1 mouse cellular context compared by ENCODE assay signal in the genomic region with DNA sequence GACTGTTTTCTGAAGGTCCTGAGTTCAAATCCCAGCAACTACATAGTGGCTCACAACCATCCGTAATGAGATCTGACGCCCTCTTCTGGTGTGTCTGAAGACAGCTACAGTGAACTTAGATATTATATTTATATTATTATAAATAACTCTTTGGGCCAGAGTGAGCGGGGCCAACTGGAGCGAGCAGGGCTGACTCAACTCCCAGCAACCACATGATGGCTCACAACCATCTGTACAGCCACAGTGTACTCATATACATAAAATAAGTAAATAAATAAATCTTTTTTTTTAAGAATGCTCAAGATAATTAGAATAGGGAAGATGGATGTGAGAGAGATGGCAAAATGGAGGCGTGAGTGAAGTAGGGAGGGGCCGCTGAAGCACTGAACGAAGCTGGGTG. TPM values are rescaled to one million over a fixed set of nuclear protein-coding genes. Genes with fewer than 3 reads are reported as not detected.
"Had no signal": no experiment of that assay in that cellular context is flagged by ENCODE, and none has a peak within 500 bp of the region (broad histone marks: within the 10 kb centered on the region; RNA-seq: fewer than 3 reads in every experiment).

No protein-coding gene starts in this region.

RNA-seq across cellular contexts. Expression of a gene that starts 7.3 kb away (rescaled TPM):
- total RNA-seq: neutrophil, adult 5-6 weeks had no signal
